Mouse (Mus musculus): ENCODE measurements around the gene Nkx2-5. TPM values are rescaled to one million over a fixed set of nuclear protein-coding genes. Genes with fewer than 3 reads are reported as not detected.
A peak's percentile ranks its signal among the peaks of the same experiment; 100 is the strongest.

The Nkx2-5 gene
- polyA plus RNA-seq, 1 experiment from 2014 or later = 1.8 TPM

GRCm38 (mm10) chr17:26842431-26843228, 2.2 kb downstream of the Nkx2-5 start:
- ATAC-seq (replicated peaks; ENCODE audit: insufficient number of reproducible peaks, low FRiP score, low TSS enrichment, low read depth) (no peak), DNase-seq (ENCODE audit: low spot score) (no peak)
- Histone ChIP-seq H3K4me3 (ENCODE audit: low read depth, low read length) (no peak overlapping the region), H3K4me2 (ENCODE audit: low read depth, low read length) (no peak overlapping the region), H3K36me3 (replicated peaks; ENCODE audit: control insufficient read depth, insufficient read depth, low read depth, low read length) (no peaks in the 10 kb centered on the region), H3K9ac (replicated peaks; ENCODE audit: low read length) (no peak overlapping the region), H3K27me3 (ENCODE audit: control insufficient read depth, insufficient read depth, low read length) (peaks cover 79% of the 10 kb centered on the region), H3K27ac (replicated peaks; ENCODE audit: low read depth, low read length) (no peak overlapping the region), H3K9me3 (replicated peaks; ENCODE audit: control insufficient read depth, low read length) (no peaks in the 10 kb centered on the region), H3K4me1 (ENCODE audit: control insufficient read depth, insufficient read depth, low read length) (peaks cover 3% of the 10 kb centered on the region; the same call in 1 of the 2 replicates)
- WGBS = 2% methylated on average over 9 of the region's 9 CpGs

- Histone ChIP-seq H3K4me3 (ENCODE audit: low read depth, low read length) (no peak overlapping the region), H3K36me3 (replicated peaks; ENCODE audit: control insufficient read depth, insufficient read depth, low read depth, low read length) (no peaks in the 10 kb centered on the region), H3K9ac (replicated peaks; ENCODE audit: low read length) (no peak overlapping the region), H3K4me1 (ENCODE audit: control insufficient read depth, insufficient read depth, low read length) (peaks cover 3% of the 10 kb centered on the region; the same call in 1 of the 2 replicates), H3K4me2 (ENCODE audit: low read depth, low read length) (no peak overlapping the region), H3K27ac (replicated peaks; ENCODE audit: low read depth, low read length) (no peak overlapping the region), H3K27me3 (ENCODE audit: control insufficient read depth, insufficient read depth, low read length) (peaks cover 84% of the 10 kb centered on the region), H3K9me3 (replicated peaks; ENCODE audit: control insufficient read depth, low read length) (no peaks in the 10 kb centered on the region)
- 2% methylated on average over 5 of the region's 5 CpGs for WGBS
- no peak for DNase-seq (ENCODE audit: low spot score)
- ATAC-seq (replicated peaks; ENCODE audit: insufficient number of reproducible peaks, low FRiP score, low TSS enrichment, low read depth) = no peak
These were observed 2.8 kb downstream of the Nkx2-5 start for GRCm38 (mm10) chr17:26841981-26842380.

GRCm38 (mm10) chr17:26840922-26841731, 3.7 kb downstream of the Nkx2-5 start:
- Histone ChIP-seq H3K27ac (replicated peaks; ENCODE audit: low read depth, low read length) (no peak overlapping the region), H3K4me2 (ENCODE audit: low read depth, low read length) (peak overlapping the region; percentile 20; the same call in 1 of the 2 replicates), H3K9me3 (replicated peaks; ENCODE audit: control insufficient read depth, low read length) (no peaks in the 10 kb centered on the region), H3K27me3 (ENCODE audit: control insufficient read depth, insufficient read depth, low read length) (peaks cover 87% of the 10 kb centered on the region), H3K4me3 (ENCODE audit: low read depth, low read length) (0 out of 2 replicates have a peak overlapping the region, but pooled peaks have one; percentile 4), H3K36me3 (replicated peaks; ENCODE audit: control insufficient read depth, insufficient read depth, low read depth, low read length) (no peaks in the 10 kb centered on the region), H3K4me1 (ENCODE audit: control insufficient read depth, insufficient read depth, low read length) (peaks cover 3% of the 10 kb centered on the region; the same call in 1 of the 2 replicates), H3K9ac (replicated peaks; ENCODE audit: low read length) (no peak overlapping the region)
- whole genome bisulfite sequencing = 1% methylated on average over 48 of the region's 48 CpGs
- no peak for ATAC-seq (replicated peaks; ENCODE audit: insufficient number of reproducible peaks, low FRiP score, low TSS enrichment, low read depth)
- DNase-seq (ENCODE audit: low spot score) = peak; percentile 52

- Histone ChIP-seq H3K9me3 (replicated peaks; ENCODE audit: control insufficient read depth, low read length) (no peaks in the 10 kb centered on the region), H3K27me3 (ENCODE audit: control insufficient read depth, insufficient read depth, low read length) (peaks cover 89% of the 10 kb centered on the region), H3K4me3 (ENCODE audit: low read depth, low read length) (no peak overlapping the region), H3K36me3 (replicated peaks; ENCODE audit: control insufficient read depth, insufficient read depth, low read depth, low read length) (no peaks in the 10 kb centered on the region), H3K4me2 (ENCODE audit: low read depth, low read length) (no peak overlapping the region), H3K27ac (replicated peaks; ENCODE audit: low read depth, low read length) (no peak overlapping the region), H3K4me1 (ENCODE audit: control insufficient read depth, insufficient read depth, low read length) (peaks cover 3% of the 10 kb centered on the region; the same call in 1 of the 2 replicates), H3K9ac (replicated peaks; ENCODE audit: low read length) (no peak overlapping the region)
- WGBS = under 1% methylated on average over 9 of the region's 9 CpGs
- ATAC-seq (replicated peaks; ENCODE audit: insufficient number of reproducible peaks, low FRiP score, low TSS enrichment, low read depth) (no peak), DNase-seq (ENCODE audit: low spot score) (peak; percentile 38)
These were observed 4.4 kb downstream of the Nkx2-5 start for GRCm38 (mm10) chr17:26840439-26840780.

- H3K4me3 ChIP-seq (ENCODE audit: low read depth, low read length) = 0 out of 2 replicates have a peak overlapping the region, but pooled peaks have one; percentile 8
- H3K9ac ChIP-seq (replicated peaks; ENCODE audit: low read length) = no peak overlapping the region
- peaks cover 89% of the 10 kb centered on the region for H3K27me3 ChIP-seq (ENCODE audit: control insufficient read depth, insufficient read depth, low read length)
- no peaks in the 10 kb centered on the region for H3K36me3 ChIP-seq (replicated peaks; ENCODE audit: control insufficient read depth, insufficient read depth, low read depth, low read length)
- H3K4me1 ChIP-seq (ENCODE audit: control insufficient read depth, insufficient read depth, low read length) = peaks cover 3% of the 10 kb centered on the region; the same call in 1 of the 2 replicates
- H3K4me2 ChIP-seq (ENCODE audit: low read depth, low read length) = no peak overlapping the region; the same call in 1 of the 2 replicates
- peak; percentile 29 for DNase-seq (ENCODE audit: low spot score)
- no peak overlapping the region for H3K27ac ChIP-seq (replicated peaks; ENCODE audit: low read depth, low read length)
- 1% methylated on average over 26 of the region's 26 CpGs for WGBS
- ATAC-seq (replicated peaks; ENCODE audit: insufficient number of reproducible peaks, low FRiP score, low TSS enrichment, low read depth) = no peak
- no peaks in the 10 kb centered on the region for H3K9me3 ChIP-seq (replicated peaks; ENCODE audit: control insufficient read depth, low read length)
These were observed 4.9 kb downstream of the Nkx2-5 start for GRCm38 (mm10) chr17:26839718-26840438.

- Histone ChIP-seq H3K36me3 (replicated peaks; ENCODE audit: control insufficient read depth, insufficient read depth, low read depth, low read length) (no peaks in the 10 kb centered on the region), H3K4me3 (ENCODE audit: low read depth, low read length) (peak overlapping the region; percentile 8; the same call in 1 of the 2 replicates), H3K27ac (replicated peaks; ENCODE audit: low read depth, low read length) (no peak overlapping the region), H3K27me3 (ENCODE audit: control insufficient read depth, insufficient read depth, low read length) (peaks cover 91% of the 10 kb centered on the region), H3K9me3 (replicated peaks; ENCODE audit: control insufficient read depth, low read length) (no peaks in the 10 kb centered on the region), H3K9ac (replicated peaks; ENCODE audit: low read length) (no peak overlapping the region), H3K4me2 (ENCODE audit: low read depth, low read length) (peak overlapping the region; percentile 16; the same call in 1 of the 2 replicates), H3K4me1 (ENCODE audit: control insufficient read depth, insufficient read depth, low read length) (peaks cover 3% of the 10 kb centered on the region; the same call in 1 of the 2 replicates)
- WGBS = under 1% methylated on average over 82 of the region's 87 CpGs
- ATAC-seq (replicated peaks; ENCODE audit: insufficient number of reproducible peaks, low FRiP score, low TSS enrichment, low read depth) (no peak), DNase-seq (ENCODE audit: low spot score) (peak; percentile 10)
These were observed 5.7 kb downstream of the Nkx2-5 start for GRCm38 (mm10) chr17:26838911-26839717.
